Mouse (Mus musculus): ENCODE data around the gene Wdr90.
A peak's percentile ranks its signal among the peaks of the same experiment; 100 is the strongest.
"Not testable (repeated sequence)": the region's sequence is repeated elsewhere in the genome, so short reads cannot be mapped to it uniquely, and the experiment has no call there.

The Wdr90 gene

DNA sequence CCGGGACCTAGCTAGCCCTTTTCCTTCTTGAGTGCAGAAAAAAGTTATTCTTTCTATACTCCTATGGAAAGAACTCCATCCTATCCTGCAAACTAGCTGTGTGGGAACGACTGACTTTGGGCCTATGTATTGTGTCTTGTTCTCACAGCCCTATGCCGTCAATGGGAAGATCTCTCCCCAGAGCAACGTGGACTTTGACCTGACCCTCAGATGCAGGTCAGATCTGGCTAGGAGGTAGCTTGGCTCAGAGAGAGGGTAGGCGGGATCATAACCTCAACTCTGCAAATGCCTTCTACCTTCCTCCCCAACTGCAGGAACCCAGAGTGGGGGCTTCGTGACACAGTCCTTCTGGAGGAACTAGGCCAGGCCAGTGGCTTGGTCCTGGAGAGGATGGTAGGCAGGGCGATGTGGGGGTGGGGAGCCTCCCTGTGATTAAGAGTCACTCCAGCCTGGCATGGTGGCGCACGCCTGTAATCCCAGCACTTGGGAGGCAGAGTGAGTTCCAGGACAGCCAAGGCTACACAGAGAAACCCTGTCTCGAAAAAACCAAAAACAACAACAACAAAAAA lies 15.1 kb upstream of the Wdr90 start:
- no peak for DNase-seq

DNA sequence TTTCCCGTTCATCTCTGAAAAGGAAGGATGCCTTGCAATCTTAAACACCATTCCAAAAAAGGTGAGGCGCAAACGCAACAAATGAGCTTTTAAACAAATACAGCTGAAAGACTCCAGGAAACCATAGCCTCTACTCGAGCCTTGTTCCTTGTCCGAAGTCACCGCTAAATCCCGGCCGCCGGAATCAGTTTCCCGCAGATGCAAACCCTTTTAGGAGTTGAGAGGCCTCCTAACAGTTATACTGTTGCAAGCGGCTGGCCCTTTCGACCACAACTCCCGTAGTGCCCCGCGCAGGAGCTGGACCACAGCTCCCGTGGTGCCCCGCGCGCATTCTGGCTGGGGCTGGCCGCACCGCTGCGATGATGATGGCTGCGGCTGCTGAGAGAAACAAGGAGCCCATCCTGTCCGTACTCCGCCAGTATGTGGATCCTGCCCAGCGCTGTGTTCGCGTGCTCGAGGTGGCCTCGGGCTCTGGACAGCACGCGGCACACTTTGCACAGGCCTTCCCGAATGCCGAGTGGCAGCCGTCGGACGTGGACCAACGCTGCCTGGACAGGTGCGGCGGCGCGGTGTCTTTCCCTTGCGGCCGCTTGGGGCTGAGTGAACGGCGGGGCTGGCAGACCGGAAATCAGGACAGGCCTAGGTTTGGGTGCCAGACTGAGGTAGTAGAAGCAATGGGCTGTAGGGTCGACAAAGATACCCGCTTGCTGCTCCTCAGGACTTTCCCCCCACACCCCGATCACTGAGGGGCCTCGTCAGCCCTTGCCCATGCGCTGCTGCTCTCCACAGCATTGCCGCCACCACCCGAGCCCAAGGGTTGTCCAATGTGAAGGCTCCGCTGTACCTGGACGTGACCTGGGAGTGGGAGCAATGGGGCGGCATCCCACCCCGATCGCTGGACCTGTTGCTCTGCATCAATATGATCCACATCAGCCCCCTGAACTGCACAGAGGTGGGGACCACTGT lies 14.2 kb upstream of the Wdr90 start:
- peak; percentile 90 for DNase-seq

DNA sequence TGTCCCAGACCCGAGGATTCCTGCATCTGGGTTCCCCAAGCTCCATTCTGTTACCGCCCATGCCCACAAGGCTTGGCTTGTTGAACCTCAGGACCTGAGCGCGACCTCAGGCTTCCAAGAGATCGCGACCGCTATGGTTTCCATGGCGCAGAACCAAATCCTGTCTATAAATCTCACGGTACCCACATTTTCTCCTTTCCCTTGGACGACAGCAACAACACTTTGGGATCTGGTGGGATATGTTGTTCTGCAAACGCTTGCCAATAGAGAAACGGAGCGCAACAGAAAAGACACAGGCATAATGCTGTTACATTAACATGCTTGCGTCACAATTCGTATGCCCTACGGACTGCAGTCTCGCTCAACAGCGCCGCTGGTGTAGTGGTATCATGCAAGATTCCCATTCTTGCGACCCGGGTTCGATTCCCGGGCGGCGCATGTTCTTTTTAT lies 13.4 kb upstream of the Wdr90 start, which contains the start of gene Mettl26:
Gene Mettl26 (plus strand): TSS at position 354 of the 450 bp plus-strand sequence.
- peak; percentile 96 for DNase-seq

DNA sequence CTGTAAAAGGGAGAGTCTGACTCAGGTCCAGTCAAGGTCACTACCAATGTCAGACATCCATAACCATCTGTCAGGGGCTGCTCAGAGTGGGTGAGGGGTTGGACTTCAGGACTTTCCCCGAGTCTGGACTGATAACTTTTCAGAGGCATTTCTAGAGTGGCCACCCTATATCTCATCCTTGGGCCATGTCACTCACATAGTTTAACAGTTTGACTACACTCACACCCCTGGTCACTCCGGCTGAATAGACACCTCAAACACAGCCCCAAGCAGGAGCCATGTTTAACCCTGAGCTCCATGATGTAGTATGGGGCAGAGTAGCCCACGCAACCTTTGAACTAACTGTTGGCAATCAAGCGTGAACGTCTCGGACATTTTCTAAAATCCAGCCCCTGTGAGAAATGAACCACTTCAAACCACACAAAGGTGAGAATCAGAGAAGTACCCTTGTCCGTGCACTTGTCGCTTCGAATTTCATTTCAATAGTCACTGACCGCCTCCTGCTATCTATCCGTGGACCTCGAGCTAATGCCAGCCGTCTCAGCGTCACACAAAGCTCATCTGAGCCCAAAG lies 12.9 kb upstream of the Wdr90 start:
- no peak for DNase-seq

DNA sequence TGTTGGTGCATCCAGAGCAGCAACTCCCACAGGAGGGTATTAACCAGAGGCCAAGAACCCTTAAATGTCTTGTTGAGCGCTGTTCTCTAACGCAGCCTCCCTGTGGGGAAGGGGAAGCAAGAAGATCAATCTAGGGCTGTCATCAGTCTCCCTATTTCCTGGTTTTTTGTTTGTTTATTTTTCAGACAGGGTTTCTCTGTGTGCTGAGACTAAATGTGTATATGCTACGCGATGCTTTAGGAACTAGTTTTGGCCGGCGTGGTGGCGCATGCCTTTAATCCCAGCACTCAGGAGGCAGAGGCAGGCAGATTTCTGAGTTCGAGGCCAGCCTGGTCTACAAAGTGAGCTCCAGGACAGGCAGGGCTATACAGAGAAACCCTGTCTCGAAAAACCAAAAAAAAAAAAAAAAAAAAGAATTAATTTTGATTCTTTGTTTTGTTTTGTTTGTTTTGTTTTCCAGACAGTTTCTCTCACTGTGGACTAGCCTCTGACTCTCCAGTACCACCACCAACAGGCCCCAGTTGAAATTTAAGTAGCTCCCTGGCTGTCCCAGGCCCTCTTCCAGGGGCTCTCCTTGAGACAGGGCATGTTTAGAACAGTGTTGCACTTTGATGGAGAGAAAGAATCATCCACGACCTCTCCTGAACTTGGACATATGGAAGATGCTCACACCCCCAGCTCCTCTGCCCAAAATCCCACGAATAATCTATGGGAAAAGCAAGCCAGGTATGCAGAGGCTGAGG lies 12.3 kb upstream of the Wdr90 start:
- DNase-seq, result peak; percentile 39

DNA sequence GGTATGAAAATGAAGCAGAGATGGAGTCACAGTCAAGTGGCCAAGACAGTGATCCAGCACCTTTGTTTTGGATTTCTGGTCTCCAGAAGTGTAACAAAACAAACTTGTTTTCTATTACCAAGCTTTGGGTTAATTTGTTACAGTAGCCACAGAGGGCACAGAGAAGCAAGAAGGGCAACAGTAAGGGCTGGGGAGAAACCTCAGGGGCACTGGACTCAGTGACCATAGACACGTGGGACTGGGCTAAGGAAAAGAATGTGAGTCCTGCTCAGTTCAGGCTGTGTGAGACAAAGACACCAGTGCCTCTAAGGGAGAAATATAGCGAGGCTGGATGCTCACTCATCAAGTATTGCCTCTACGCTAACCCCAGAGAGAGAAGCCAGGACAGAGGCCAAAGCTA lies 11.4 kb upstream of the Wdr90 start:
- DNase-seq, result peak; percentile 33

DNA sequence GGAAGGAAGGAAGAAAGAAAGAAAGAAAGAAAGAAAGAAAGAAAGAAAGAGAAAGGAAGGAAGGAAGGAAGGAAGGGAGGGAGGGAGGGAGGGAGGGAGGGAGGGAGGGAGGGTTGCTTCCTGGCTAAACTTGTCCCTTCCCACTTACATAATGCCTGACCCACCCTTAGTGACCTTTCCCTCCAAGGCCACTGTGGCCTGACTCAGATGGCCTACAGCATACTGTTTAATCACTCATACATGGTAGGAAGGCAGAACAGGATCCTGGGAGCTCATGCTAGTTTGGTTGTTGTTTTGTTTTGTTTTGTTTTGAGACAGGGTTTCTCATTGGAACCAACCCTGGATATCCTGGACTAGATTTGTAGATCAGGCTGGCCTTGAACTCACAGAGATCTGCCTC lies 10.3 kb upstream of the Wdr90 start:
- not testable (repeated sequence) for DNase-seq

DNA sequence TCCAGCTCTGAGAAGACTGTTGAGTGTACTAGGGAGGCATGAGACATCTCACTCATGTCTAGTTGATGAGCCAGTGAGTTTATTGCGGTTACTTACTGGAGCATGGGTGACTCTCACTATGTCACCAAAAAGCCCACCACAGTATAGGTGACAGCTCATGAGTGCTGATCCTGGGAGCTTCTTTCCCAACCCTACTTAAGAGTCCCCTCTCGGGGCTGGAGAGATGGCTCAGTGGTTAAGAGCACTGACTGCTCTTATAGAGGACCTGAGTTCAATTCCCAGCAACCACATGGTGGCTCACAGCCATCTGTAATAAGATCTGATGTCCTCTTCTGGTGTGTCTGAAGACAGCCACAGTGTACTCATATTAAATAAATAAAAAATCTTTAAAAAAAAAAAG lies 8.7 kb upstream of the Wdr90 start:
- no peak for DNase-seq

DNA sequence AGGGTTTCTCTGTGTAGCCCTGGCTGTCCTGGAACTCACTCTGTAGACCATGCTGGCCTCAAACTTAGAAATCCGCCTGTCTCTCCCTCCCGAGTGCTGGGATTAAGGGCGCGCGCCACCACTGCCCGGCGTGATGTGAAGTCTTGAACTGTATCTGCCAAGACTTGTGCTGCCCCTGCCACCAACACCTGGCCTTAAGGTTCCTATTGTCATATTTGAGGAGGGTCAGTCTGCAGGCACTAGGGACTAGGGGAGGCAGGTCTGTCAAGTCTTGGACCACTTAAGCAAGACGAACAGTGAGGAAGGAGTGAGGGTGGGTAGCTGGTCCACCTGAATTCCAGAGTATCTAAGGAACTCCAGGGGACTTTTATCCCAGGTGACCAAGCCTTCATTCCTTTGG lies 8.2 kb upstream of the Wdr90 start:
- peak; percentile 48 for DNase-seq

DNA sequence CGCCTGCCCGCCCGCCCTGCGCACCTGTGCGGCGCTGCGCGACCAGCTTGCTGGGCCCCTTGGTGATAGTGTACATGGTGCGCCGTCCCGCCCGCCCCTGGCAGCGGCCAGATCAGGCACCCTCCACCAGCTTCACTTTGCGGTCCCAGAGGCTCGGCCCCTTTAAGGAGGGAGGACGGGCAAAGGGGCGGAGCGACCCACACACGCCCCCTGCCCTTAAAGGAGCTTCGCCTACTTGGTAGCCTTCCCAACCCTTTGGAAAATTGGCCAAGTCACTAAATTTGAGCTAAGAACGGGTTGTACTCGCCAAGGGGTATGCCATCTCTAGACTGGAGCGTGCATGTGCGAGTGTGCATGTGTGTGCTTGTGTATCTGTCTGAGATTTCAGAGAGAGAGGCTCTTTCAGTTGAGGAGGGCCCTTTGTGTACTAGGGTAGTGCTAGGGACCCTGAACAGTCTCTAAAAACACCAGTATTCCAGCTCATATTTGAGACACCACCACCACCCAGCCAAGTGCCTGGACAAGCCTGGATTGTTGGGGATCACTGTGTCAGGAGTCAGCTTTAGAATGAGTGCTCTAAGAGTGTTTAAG lies 7.4 kb upstream of the Wdr90 start, which contains the start of gene Mcrip2:
Gene Mcrip2 (minus strand): TSS at position 164 of the 591 bp plus-strand sequence.
- DNase-seq, result peak; percentile 85

DNA sequence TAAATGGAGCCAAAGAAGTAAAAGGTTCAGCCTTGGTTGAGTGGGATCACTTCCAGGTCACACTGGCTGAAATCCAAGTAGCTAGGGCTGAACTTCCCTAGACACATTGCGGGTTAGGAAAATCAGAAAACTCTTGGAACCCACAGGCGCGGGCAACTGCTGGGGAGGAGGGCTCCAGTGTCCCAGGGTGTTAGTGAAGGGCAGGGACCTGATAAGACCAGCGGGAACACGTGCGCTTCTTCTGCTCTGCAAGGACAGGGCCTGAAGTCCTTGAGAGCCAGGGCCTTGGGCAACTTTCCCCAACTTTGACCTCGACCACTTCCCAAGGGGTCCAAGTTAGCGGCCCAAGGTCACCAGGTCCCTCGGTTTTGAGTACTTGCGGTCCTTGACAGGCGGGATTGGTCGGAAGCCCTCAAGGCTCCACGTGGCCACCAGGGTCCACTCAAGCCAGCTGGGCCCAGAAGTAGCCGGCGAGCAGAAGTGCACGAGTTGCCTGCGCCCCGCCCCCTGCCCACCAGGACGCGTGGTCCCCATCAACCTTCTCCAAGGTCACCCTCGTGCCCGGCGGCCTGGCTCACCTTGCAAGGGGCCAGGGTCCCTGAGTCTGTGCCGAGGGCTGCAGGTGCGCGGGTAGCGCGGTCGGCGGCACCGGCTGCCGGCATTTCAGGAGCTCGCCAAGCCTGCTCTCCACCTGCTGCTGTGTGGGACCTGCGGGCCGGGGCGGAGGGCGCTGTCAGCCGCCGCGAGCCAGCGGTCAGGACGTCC lies 6.7 kb upstream of the Wdr90 start:
- DNase-seq, result peak; percentile 71

DNA sequence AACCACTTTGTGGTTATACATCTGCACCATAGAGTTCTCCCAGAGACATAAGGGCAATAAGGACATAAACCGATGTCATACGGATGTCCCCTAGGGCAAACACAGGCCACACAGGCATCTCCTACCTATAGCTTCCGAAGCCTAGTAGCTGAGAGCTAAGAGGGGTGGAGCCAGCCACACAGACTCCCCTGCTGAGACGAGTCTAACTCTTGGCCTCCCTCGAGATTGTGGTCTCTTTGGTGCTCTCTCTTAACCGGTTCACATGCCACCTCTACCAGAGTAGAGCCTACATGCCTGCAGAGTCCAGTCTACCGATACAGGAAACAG lies 6.2 kb upstream of the Wdr90 start:
- no peak for DNase-seq

DNA sequence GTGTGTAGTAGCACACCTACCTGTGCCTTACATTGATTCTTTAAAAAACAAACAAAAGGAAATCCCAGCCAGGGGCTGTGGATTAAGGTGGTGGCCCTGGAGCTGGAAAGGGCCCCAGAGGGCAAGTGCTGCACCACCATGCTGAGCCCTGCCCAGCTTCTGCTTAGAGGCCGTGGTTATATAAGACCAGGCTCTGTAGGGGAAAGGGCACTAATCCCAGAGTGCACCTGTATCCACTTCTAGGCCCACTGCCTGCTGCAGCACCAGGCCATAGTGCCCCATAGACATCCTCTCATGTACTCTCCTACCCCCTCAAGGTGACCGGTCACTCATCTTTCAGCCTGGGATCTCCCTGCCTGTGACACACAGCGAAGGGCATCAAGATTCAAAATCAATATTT lies 4.9 kb upstream of the Wdr90 start:
- DNase-seq, result peak; percentile 29

DNA sequence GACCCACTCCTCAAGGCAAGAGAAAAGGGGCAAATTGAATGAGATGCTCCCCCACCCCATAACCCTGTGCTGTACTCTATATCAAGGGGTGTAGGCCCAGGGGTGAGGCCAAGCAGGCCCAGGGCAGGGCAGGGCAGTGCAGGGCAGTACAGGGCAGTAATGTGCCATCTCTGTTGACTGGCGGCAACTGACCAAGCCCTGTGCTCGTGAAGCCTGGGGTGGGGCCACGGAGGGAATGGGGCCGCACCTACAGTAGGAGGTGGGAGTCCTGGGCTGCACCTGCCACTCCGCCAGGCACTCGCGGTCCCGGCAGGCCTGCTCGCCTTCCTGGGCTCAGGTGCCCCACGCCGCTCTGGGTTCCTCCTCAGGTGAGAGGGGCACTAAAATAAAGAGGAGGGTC lies 4.0 kb upstream of the Wdr90 start:
- DNase-seq, result no peak

DNA sequence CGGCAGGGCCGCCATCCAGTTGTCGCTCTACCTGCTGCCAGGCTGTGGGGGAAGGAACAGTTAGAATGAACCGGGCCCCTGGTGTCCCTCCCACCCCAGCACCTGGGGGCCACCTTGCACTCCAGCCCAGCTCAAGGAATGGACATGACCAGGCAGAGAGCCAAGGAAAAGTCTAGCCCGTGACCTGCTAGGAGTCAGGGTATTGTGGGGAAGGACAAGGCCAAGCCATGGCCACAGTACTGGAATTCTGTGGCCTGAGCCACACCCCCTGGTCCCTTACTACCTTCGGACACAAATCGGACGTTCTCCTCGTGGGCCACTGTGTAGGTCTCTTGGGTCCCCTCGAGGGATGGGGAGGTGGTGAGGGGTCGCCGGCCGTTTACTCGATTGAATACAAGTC lies 3.0 kb upstream of the Wdr90 start:
- no peak for DNase-seq

DNA sequence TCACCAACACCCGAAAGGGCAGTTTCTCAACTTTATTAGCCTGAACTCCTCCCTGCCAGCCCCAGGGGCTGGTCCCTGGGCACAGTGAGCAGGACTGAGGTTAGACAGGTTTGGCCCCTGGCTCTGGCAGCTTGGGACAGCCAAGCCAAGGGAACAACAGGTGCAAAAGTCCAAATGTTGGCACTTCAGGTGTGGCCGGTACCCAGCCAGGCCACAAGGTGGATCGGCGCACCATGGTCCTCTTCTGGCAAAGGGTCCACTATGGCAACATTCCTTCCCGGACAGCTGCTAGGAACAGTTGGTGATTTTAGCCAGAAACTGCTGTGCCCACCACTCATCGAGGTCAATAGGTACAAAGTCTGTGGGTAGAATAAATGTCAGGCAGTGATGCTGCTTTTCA lies 2.4 kb upstream of the Wdr90 start:
- no peak for DNase-seq

DNA sequence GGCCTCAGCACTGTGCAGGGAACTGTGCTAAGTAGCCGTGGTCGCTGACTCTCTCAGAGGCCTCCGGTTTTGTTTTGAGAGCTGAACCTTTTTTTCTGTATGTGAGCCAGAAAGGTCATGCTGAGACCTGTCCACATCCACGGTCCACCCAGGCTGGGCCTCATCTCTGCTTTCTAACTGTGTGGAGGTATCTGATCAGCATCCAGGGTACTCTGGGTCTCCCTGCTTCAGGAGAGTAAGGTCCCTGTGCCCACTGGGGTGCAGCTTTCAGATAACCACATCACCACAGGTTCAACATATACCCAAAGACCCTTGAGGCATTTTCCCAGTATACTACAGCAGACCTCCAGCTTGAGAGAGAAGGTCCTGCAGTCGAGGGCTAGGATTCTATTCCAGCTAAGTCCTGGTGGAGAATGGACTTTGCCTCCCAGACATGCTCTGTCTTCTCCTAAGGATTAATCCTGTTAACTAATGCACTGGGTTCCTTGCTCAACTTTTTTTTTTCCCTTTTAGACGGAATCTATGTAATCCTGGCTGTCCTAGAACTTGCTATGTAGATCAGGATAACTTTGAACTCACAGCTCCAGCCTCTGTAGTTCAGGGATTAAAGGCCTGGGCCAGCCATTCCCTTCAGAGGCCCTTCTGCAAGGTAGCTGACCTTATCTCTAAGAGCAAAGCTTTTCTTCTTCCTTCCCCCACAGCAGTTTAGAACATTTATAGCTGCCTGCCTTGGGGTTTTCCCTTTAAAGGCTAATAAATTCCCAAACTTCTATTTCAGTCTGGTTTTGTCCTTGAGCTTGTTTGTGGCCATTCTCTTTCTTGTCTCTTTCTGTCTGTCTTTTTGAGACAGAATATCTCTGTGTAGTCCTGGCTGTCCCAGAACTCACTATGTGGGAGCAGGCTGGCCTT lies 657 bp upstream of the Wdr90 start:
- no peak for DNase-seq

DNA sequence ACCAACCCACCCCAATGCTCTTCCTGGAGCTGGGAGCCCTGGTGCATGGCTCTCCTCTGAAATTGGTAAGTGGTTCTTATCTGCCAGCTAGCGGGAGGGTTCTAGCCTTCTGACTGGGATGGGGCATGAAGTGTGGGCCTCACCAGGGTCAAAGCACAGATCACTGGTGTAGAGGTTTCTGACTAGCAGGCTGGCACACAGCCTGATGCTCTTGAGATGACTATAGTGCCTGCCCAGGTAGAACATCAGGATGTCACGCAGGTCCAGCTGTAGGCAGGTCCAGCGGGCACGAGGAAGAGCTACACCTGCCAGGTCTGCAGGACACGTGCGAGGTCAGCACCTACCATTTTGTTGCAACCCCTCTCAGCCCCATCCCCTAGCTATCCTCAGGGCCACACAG lies 1.1 kb downstream of the Wdr90 start:
- no peak for DNase-seq

DNA sequence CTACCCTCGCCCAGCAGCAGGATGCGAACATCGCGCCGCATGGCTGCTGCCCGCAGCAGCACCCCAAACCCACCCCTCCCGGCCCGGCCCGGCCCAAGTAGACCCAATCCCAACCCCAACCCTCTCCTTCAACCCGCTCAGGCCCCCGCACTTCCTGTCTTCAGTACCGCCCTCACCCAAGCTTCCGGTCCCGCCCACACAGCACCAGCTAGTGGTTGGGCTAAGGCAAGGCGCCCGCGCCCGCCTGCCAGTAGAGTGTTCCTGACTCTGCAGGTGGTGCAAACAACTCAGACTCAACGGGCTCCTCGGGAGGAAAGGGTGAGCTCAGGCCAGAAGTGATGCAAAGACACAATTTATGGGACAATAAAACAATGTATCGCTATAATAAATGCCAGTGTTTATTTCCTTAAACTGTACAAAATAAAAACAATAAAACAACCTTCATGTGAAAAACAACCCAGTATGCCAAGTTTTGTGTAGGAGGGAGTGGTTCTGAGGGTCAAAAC lies 16.9 kb downstream of the Wdr90 start, which contains the start of gene Rhot2:
Gene Rhot2 (minus strand): TSS at position 456 of the 506 bp plus-strand sequence.
- DNase-seq, result peak; percentile 93

DNA sequence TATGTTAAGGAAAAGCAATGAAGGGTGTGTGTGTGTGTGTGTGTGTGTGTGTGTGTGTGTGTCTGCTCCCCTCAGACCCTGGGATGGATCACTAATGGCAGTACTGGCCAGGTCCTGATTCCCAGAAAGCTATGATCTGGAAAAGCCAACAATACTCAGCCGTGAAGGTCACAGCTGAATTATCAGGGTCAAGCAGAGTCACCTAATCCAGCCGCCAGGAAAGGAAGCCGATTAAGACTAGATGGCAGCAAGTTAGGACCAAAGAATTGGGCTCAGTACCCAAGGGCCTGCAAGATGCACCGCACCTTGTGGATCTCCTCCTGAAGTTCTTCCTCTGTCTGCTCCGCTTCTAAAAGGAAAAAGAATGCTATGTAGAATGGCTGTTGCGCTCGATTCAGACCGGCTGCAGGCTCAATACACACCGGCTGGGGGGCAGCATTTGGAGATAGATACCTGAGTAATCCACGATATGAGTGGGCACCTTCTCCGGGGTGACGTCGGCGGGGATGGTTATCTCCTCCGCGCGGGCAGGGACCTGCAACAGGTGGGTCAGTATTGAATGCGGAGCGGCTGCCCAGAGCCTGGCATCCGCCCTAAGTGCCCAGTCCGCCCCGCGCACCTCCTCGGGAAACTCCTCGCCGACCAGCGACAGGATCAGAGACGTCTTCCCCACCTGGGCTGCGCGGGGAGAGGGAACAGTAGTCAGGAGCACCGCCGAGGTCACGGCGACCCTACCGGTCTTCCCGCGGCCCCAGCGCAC lies 17.5 kb downstream of the Wdr90 start:
- peak; percentile 65 for DNase-seq

Data from cerebellum, adult 9-10 months (tissue).